Mouse (Mus musculus) c-Kit-positive CD71-positive TER-119-negative erythroid progenitor cells, embryonic 14.5 days (primary cell): ENCODE results near the gene Tgfbr3.

Source experiments
- DNase-seq: peaks from one replicate; pipeline ENCODE4 v3.0.0-alpha.2; 2013; ENCODE audit warnings: low read depth

Tgfbr3 gene

GRCm38 (mm10) chr5:107171861-107172260 is 117.6 kb downstream of the Tgfbr3 start:
- DNase-seq = no peak

DNA sequence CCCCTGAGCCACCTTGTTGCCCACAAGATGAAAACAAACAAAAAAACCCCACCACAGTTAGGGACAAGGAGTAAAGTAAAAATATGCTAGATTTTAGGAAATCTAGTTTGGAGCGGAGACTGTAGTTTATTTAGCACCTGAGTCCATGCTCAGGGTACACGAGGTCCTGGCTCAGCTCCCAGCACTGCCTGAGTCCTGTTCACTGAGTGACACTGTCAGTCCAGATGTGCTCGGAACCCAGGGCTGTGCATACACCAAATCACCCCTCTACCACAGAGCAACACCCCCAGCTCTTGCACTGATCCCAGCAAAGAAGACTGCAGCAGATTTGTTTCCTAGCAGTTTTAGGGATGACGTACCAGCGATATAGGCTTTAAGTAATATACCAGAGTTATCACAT is 119.6 kb downstream of the Tgfbr3 start:
- no peak for DNase-seq

DNA sequence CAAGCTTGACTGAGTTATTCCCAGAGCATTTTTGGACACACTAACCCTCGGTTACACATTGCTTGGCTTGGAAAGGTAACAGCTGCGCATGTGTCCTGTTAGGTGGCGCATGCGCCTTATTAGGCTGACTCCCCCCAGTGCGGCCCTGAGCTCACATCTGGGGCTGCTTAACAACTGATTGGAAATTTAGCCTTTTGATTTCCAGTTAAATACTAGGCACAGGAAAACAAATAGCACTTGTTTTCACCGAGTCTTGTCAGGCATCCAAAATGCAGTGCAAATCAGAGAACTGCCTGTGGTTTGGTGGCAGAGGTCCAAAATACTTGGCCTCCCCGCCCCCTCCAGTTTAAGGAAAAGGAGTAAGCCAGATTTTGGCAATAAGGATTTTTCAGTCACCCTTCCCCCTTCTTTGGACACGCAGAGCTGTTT is 121.5 kb downstream of the Tgfbr3 start:
- no peak for DNase-seq

GRCm38 (mm10) chr5:107167373-107167772 is 122.1 kb downstream of the Tgfbr3 start:
- DNase-seq = no peak

DNA sequence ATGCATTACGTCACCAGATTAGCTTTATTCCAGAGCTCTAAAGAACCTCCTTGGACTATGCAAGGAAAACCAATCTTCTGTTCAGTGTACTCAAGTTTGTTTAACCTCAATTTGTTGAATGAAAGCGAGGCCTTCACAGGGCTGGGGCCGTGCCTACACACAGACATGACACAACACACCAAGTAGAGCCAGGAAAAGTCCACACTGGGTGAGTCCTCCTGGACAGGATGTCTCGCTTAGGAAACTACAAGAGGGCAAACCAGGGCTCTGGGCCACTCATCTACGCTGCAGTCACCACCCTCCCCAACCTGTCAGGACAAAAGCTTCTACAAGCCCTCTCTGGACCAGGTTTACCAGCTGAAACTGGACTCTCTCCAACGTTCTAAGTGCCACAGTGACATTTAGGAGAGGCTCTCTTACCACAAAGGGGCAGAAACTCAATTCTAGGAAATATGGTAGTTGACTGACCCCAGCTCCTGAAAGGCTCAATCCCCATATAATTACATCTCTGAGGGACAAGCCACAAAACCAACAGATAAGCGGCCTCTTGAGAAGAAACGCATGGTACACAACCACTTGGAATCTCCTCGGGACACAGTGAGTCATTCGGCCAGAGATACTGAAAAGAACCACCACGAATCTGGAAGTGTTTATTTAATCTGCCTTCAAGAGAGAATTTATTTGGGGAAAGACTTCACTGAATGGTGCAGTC is 122.6 kb downstream of the Tgfbr3 start:
- no peak for DNase-seq

- no peak for DNase-seq
Measured at GRCm38 (mm10) chr5:107165734-107166133, 123.7 kb downstream of the Tgfbr3 start.

DNA sequence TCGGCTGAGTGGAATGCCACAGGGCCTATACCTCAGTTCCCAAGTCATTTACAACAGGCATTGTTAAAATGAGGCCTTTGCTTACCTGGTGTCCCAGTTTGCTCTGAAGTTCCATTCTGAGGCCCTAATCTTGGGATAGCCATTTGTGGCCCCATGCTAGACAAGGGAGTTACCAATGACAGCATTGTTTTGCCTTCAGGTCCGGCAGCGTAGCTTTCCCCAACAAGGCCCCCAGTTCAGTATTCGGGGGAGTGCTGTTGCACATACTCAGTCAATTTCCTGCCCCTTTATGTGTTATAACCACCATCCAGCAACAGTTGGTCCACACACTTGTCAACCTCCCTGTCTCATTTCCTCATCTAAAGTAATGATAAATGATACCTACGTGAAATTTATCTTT is 124.2 kb downstream of the Tgfbr3 start:
- DNase-seq = no peak

DNA sequence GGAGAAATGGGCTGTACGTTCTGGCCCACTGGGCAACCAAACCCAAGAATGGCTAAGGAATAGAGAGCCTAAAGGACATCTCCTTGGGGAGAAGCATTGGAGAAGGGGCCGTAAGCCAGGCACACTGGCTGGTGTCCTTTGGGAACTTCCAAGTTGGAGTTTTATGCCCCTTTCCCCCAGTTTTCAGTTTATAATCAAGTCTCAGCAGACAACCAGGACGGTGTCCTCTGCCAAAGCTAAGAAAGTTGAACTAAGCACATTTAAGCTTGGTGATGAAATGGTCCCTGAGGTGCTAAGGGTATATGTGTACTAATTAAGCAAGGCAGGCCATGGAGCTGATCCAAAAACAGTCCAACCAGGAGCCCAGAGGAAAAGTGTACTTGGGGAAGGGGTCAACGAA is 124.6 kb downstream of the Tgfbr3 start:
- no peak for DNase-seq

GRCm38 (mm10) chr5:107164146-107164545 is 125.3 kb downstream of the Tgfbr3 start:
- DNase-seq = no peak

DNA sequence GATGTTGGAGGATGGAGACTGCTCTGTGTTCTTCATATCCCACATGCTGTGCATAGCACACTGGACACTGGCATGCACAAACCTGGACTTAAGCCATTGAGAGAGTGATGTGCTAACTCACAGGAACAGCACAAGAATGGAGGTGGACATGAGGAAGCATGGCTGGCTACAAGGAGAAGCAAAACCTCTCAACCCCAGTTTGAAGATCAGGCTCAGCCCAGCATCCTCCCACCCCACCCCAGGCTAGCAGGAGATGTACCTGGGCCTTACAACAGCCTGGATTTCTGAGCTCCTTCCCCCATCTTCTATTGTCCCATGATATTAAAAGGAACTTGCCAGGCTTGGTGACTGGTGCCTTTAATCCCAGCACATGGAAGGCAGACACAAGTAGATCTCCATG is 126.1 kb downstream of the Tgfbr3 start:
- DNase-seq = no peak

- no peak for DNase-seq
Measured at GRCm38 (mm10) chr5:107162812-107163211, 126.6 kb downstream of the Tgfbr3 start.

- DNase-seq = no peak
Measured at GRCm38 (mm10) chr5:107162319-107162718, 127.1 kb downstream of the Tgfbr3 start.

GRCm38 (mm10) chr5:107159914-107160890 is 129.2 kb downstream of the Tgfbr3 start:
- no peak for DNase-seq

DNA sequence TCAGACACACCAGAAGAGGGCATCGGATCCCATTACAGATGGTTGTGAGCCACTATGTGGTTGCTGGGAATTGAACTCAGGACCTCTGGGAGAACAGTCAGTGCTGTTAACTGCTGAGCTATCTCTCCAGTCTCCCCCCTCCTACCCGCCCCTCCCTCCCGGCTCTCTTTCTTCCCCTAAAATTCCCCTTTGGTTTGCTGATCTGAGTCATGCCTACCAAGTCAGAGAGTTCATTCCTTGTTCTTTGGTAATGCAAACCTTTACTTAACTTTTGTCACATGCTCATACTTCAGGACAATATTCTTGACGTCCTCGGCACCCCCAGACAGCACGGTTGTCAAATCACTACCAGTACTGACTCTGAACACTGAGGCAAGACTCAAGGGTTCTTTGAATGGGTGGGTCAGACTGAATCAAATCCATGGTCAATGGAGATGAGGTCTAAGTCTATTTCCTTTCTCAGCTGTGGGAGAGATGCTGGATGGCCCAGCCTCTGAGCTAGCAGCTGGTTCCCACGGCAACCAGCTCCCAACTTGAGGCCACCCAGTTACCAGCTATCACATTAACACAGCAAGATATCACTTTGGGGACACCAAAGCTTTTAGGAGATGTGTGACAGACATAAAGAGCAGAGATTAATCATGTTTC is 130.8 kb downstream of the Tgfbr3 start:
- no peak for DNase-seq

DNA sequence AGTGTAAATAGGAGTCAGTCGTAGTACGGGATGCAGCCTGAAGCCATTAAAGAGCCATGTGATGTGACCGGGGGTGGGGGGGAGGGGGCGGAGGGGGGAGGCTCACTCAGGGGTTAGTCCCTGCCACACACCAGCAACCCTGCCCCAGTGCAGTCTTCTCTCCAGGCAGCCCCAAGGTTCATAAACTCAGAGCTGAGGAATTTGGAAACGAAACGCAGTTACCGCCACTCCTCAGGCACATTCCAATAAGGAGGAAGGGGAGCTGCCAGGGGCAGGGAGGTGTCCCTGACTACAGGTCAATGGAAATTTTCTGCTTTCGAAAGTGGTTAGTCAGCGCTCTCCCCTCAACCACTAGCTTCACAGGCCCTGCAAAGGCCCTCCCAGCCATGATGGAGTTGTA is 132.0 kb downstream of the Tgfbr3 start:
- no peak for DNase-seq

DNA sequence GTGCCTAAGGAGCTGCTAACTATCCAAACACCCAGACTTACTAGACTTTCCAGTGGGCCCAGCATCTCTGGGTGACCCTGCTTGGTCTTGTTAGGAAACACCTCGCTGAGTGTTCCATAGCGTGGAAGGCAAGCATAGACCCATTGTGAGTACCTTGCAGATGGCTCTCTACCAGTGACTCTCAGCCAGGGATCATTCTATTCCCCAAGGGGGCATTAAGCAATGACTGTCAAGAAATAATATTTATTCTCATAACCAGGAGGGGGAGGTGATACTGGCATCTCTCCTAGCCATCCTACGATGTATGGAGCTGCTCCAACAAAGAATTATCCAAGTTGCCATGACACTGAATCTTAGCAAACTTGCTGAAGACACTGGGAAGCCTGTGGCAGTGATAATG is 133.3 kb downstream of the Tgfbr3 start:
- no peak for DNase-seq

- DNase-seq = no peak
Measured at GRCm38 (mm10) chr5:107152989-107153388, 136.4 kb downstream of the Tgfbr3 start.

GRCm38 (mm10) chr5:107151320-107151719 is 138.1 kb downstream of the Tgfbr3 start:
- no peak for DNase-seq

DNA sequence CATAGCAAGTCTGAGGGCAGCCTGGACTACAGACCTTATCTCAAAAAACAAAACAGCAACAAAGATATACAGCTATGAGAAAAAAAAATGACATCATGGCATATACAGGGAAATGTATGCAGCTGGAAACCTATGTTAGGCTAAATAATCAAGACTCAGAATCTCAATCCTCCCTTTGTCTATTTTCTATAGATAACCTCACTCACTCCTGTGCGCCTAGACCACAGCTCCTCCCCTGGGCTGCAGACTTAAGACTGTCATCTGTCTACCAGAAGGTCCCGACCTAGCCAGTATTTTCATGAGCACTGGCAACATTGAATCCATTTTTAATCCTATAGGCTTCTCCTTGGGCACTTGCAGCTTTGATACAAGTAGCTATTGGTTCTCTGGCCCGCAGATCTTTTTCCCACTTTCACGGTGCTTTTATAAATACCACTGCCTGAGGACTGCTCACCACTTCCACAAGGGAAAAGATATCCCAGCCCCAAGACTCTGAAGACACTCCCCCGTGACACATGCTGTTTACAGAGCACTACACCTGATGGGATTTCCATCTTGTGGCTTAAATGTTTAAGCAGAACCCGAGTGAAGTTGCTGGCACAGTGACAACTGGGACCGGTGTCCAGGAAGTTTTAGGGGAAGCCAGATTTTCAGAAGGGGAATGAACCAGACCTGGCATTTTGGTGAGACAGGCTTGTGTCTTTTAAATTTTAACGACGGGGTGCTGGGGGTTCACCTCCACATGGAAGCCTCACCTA is 138.7 kb downstream of the Tgfbr3 start:
- DNase-seq = no peak

GRCm38 (mm10) chr5:107147951-107148766 is 141.3 kb downstream of the Tgfbr3 start:
- DNase-seq = no peak

DNA sequence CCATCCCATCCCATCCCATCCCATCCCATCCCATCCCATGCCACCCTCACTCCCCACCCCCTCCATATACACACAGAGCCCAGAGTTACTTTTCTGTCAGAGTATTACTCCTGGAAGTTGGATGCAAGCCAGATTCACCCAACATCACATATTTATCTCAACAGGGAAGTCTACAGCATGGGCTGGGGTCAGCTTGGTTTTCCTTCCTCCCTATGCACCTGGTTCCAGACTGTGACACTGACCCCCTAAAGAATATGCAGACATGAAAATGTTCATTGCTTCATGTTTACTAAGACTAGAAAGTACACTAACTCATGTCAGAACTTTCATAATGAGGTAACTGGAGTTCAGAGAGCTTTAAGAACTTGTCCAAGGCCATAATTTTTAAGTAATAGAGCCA is 142.0 kb downstream of the Tgfbr3 start:
- DNase-seq = no peak
